Mouse (Mus musculus) forebrain, embryonic 16.5 days (tissue): ENCODE results near the gene Tbx5. TPM values are rescaled to one million over a fixed set of nuclear protein-coding genes. Genes with fewer than 3 reads are reported as not detected.

Experiments used
- ATAC-seq: fragments of 200-750 bp; cut with Nextera tagmentation; 2 replicates; pipeline ENCODE4 v1.8.0; 2017; ENCODE audit warnings: mild to moderate bottlenecking, moderate library complexity
- H3K27ac ChIP-seq: fragments of 300-500 bp; sonication (generic); 2 replicates; pipeline ENCODE4 v1.5.1; 2014; ENCODE audit warnings: low read length, control low read depth
- H3K27me3 ChIP-seq: fragments of 300-500 bp; sonication (generic); replicated peaks from 2 replicates; pipeline ENCODE4 v1.6.1; 2014; ENCODE audit warnings: low read length; ENCODE audit not compliant: control insufficient read depth, insufficient read depth
- H3K36me3 ChIP-seq: fragments of 300-500 bp; sonication (generic); 2 replicates; pipeline ENCODE4 v1.6.1; 2014; ENCODE audit not compliant: control insufficient read depth, insufficient read depth
- H3K4me1 ChIP-seq: fragments of 300-500 bp; sonication (generic); replicated peaks from 2 replicates; pipeline ENCODE4 v1.6.1; 2014; ENCODE audit warnings: low read length; ENCODE audit not compliant: control insufficient read depth, insufficient read depth
- H3K4me2 ChIP-seq: fragments of 300-500 bp; sonication (generic); 2 replicates; pipeline ENCODE4 v1.6.1; 2014; ENCODE audit warnings: mild to moderate bottlenecking, low read length, control low read depth
- H3K4me3 ChIP-seq: fragments of 300-500 bp; sonication (generic); replicated peaks from 2 replicates; pipeline ENCODE4 v1.5.1; 2014; ENCODE audit warnings: mild to moderate bottlenecking, low read length, control low read depth
- H3K9ac ChIP-seq: fragments of 300-500 bp; sonication (generic); replicated peaks from 2 replicates; pipeline ENCODE4 v1.6.1; 2014; ENCODE audit warnings: low read depth, low read length, control low read depth
- H3K9me3 ChIP-seq: fragments of 300-500 bp; sonication (generic); 2 replicates; pipeline ENCODE4 v1.6.1; 2016; ENCODE audit warnings: low read length; ENCODE audit not compliant: control insufficient read depth
- WGBS: fragments of 180-500 bp; shearing (Covaris S2); extraction: QIAGEN DNeasy Blood & Tissue Kit; methylation state at CpG from one replicate; pipeline ENCODE4 v1.1.7; 2014; 5-methylcytosine and 5-hydroxymethylcytosine counted together
- polyA plus RNA-seq: library from polyadenylated mRNA; unstranded; fragments of >200 nt; fragmentation: Nextera tagmentation; extraction: Ambion mirVana; gene quantifications from 2 replicates; pipeline ENCODE4 v1.2.1, GENCODE M21; 2015

Tbx5 gene
- polyA plus RNA-seq, 1 experiment from 2014 or later: not detected

DNA sequence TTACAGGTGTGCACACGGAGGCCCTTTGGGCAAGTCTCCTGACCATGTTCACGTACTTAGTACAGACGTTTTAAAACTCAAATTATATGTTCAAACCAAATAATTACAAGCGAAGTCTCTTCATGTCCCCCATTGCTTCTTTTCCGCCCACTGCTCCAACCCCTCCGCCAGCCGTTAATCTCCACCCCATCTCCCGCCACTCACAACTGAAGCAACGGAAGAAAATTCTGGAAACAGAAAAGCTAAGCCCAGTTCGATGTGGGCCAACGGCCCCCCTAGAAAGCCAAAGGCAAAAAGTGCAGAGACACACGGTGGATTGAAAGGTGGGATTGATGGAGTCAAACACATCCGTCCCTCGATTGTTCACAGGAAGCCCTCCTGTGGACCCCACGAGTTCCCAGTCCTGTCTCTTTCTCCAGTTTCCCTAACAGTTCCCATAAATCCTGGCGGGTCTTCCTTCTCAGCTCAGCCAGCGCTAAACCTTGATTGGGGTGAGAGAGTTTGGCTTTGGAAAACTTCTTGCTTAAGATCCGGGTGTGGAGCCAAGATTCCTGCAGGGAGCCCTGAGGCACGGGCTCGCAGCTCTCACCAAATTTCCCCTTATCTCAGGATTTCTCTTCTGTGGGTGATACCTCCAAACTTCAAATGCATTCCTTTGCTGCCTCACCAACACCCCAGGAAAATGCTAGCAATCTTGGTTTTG, 24.8 kb upstream of the Tbx5 start:
- no peak for ATAC-seq

DNA sequence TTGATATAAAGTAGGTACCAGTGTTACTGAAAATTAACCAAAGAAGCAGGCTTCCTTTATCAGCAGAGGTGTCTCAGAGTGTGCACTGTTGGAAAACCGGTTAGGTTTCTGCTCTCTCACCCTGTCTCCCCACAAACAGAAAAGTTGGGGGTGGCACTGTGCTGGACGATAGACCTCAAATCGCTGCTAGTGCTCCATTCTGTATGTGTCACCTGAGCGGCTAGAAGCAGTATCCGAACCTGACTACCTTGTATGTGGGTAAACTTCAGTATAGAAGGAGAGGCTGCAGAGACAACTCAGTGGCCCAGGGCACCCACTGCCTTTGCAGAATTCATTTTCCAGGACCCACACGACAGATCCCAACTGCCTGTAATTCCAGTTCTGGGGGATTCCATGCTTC, 23.8 kb upstream of the Tbx5 start:
- H3K9ac ChIP-seq: no peak overlapping the region
- no peak for ATAC-seq
- H3K4me1 ChIP-seq: 0 out of 2 replicates have a peak, but pooled peaks cover 3% of the 10 kb centered on the region
- 47% methylated on average over 6 of the region's 6 CpGs for WGBS
- peaks cover 72% of the 10 kb centered on the region for H3K27me3 ChIP-seq
- no peak overlapping the region for H3K4me2 ChIP-seq
- no peak overlapping the region for H3K4me3 ChIP-seq
- peaks cover 5% of the 10 kb centered on the region; the same call in 1 of the 2 replicates for H3K9me3 ChIP-seq
- no peaks in the 10 kb centered on the region for H3K36me3 ChIP-seq
- no peak overlapping the region for H3K27ac ChIP-seq

More for the DNA sequence above, 24.8 kb upstream of the Tbx5 start:
- H3K9me3 ChIP-seq: peaks cover 5% of the 10 kb centered on the region; the same call in 1 of the 2 replicates
- H3K9ac ChIP-seq: no peak overlapping the region
- H3K27ac ChIP-seq: no peak overlapping the region
- H3K4me1 ChIP-seq: 0 out of 2 replicates have a peak, but pooled peaks cover 3% of the 10 kb centered on the region
- 1% methylated on average over 20 of the region's 20 CpGs for WGBS
- no peak overlapping the region for H3K4me3 ChIP-seq
- no peaks in the 10 kb centered on the region for H3K36me3 ChIP-seq
- H3K27me3 ChIP-seq: peaks cover 79% of the 10 kb centered on the region
- H3K4me2 ChIP-seq: no peak overlapping the region

DNA sequence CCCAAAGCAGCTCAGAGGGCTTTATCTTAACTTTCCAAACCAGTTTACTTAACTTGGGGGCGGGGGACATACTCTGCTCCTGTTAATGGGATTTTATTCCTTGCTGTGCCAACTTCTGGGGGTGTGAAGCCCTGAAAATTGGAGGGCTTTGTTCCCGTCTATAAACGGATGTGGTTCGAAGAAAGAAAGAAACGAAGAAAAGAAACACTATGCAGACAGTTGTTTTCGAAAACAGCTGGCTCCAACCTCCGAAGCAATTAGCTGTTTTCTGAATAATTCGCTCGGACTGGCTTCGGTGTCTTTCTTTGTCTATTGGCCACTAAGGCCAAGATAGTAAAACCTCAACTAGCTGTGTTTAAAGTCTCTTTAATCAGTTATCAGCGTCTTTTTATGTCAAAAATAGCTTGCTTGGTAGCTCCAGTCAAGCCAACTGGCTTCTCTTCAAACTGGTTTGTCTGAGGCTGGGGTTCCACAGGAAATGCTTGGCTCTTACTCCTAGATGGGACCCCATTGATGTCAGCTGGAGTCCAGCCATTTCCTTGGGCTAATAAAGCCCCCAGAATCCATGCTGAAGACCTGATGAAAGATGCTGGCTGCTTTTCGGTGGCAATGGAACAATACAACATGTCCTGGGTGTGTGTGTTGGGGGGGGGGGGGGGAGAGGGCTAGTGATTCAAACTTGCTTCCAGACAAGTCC, 21.3 kb upstream of the Tbx5 start:
- Histone ChIP-seq H3K4me3 (no peak overlapping the region), H3K4me2 (no peak overlapping the region), H3K4me1 (no peaks in the 10 kb centered on the region), H3K9me3 (peaks cover 9% of the 10 kb centered on the region; the same call in 1 of the 2 replicates), H3K27ac (no peak overlapping the region), H3K36me3 (no peaks in the 10 kb centered on the region), H3K9ac (no peak overlapping the region), H3K27me3 (peaks cover 60% of the 10 kb centered on the region)
- no peak for ATAC-seq
- 22% methylated on average over 12 of the region's 12 CpGs for WGBS

DNA sequence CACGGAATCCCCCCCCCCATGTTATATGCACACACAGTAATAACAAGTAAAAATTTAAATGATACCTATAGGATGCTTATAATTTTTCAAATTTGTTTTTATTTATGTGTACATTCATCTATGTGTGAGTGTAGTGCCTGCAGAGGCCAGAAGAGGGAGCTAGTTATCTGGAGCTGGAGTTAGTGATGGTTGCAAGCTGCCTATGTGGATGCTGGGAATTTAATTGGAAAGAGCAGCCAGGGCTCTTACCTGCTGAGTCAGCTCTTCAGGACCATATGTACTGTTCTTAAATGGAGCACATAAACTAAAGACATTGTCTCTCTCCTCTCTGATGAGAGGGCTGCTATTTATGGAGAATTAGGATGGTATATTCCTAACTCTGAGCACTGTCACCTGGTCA, 17.2 kb upstream of the Tbx5 start:
- Histone ChIP-seq H3K9me3 (peaks cover 3% of the 10 kb centered on the region; the same call in 1 of the 2 replicates), H3K27me3 (peaks cover 39% of the 10 kb centered on the region), H3K36me3 (no peaks in the 10 kb centered on the region), H3K27ac (no peak overlapping the region), H3K4me2 (no peak overlapping the region), H3K4me1 (no peaks in the 10 kb centered on the region), H3K9ac (no peak overlapping the region), H3K4me3 (no peak overlapping the region)
- ATAC-seq: no peak
- 64% methylated on average over 1 of the region's 1 CpGs for WGBS

DNA sequence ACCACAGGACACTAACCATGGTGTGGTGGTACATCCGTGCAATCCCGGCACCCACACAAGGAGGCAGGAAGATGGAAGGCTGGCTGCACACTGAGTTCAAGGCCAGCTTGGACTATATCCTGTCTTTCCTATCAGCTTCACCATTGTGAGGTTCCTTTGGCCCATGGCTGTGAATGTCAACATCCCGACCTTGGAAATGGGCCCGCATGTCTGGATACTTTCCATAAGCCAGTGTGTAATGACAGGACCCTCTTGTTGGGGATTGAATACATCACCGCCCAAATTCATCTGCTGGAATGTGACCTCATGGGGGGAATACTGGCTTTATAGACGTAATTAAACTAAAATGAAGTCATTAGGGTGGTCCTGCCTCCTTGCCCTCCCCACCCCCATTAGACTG, 12.0 kb upstream of the Tbx5 start:
- ATAC-seq: no peak
- H3K4me3 ChIP-seq: no peak overlapping the region
- no peaks in the 10 kb centered on the region for H3K4me1 ChIP-seq
- no peak overlapping the region for H3K9ac ChIP-seq
- peaks cover under 1% of the 10 kb centered on the region; the same call in 1 of the 2 replicates for H3K9me3 ChIP-seq
- H3K4me2 ChIP-seq: no peak overlapping the region
- peaks cover 35% of the 10 kb centered on the region for H3K27me3 ChIP-seq
- H3K27ac ChIP-seq: no peak overlapping the region
- H3K36me3 ChIP-seq: no peaks in the 10 kb centered on the region
- WGBS: 76% methylated on average over 6 of the region's 6 CpGs

DNA sequence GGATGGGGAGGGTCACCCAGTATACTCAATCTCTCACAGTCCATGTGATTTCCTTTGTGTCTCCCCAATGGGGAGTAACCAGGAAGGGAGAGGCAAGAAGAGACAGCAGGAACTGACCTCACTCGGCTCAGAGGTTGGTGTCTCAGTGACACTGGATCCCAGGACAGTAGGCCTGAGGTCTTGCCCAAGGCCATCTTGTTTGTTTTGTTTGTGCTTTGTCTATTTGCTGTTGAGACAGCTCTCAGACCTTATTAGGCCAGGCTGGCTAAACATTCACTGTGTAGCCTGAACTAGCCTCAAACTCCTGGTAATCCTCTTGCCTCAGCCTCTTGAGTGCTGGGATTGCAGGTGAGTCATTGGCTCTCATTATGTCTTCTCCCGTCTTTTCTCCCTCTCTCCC, 11.0 kb upstream of the Tbx5 start:
- Histone ChIP-seq H3K9ac (no peak overlapping the region), H3K4me3 (no peak overlapping the region), H3K27me3 (peaks cover 31% of the 10 kb centered on the region), H3K4me1 (no peaks in the 10 kb centered on the region), H3K9me3 (no peaks in the 10 kb centered on the region), H3K4me2 (no peak overlapping the region), H3K27ac (no peak overlapping the region), H3K36me3 (no peaks in the 10 kb centered on the region)
- WGBS: 58% methylated on average over 2 of the region's 2 CpGs
- no peak for ATAC-seq

DNA sequence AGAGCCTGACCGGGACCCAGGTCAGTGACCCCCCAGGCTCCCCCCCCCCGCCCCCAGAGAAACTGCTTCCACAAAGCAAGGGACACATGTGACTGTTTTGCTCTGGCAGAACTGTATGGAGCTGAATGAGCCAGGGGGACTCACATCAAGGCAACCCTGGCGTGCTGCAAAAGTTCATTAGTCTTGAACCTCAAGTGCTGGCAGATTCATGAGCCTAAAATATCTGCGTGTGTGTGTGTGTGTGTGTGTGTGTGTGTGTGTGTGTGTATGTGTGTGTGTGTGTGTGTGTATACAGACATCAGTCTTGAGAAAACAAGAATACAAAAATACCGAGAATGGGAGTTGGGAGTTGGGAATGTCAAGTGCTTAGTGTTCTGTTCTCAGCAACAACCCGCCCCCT, 5.1 kb upstream of the Tbx5 start:
- 69% methylated on average over 6 of the region's 6 CpGs for WGBS

DNA sequence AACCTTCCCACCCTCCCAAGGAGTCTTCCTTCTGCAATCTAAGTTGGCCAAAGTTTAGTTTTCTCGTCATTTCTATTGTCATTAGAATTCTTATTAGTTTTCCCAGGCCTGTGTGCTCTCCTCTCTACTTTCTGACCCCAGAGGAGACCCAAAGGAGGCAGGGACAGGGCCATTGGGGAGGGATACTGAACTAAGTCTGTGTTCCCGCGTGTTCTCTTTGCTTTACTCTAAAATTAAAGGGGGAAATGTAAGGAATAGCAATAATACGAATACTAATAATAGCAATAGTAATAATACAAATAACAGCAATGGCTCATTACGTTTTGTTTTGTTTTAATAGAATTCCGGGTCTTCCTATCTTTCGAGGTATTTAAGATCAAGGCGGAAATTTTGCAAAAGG, 1.9 kb upstream of the Tbx5 start:
- ATAC-seq: no peak
- H3K36me3 ChIP-seq: no peaks in the 10 kb centered on the region
- no peak overlapping the region for H3K27ac ChIP-seq
- no peak overlapping the region for H3K4me2 ChIP-seq
- peaks cover 68% of the 10 kb centered on the region for H3K27me3 ChIP-seq
- no peaks in the 10 kb centered on the region for H3K9me3 ChIP-seq
- H3K4me3 ChIP-seq: no peak overlapping the region
- H3K9ac ChIP-seq: no peak overlapping the region
- WGBS: 6% methylated on average over 8 of the region's 8 CpGs
- peaks cover 5% of the 10 kb centered on the region for H3K4me1 ChIP-seq

More for the DNA sequence above, 5.1 kb upstream of the Tbx5 start:
- Histone ChIP-seq H3K36me3 (no peaks in the 10 kb centered on the region), H3K4me3 (no peak overlapping the region), H3K27me3 (peaks cover 54% of the 10 kb centered on the region), H3K4me1 (peaks cover 5% of the 10 kb centered on the region; the same call in 1 of the 2 replicates), H3K4me2 (no peak overlapping the region), H3K9me3 (no peaks in the 10 kb centered on the region), H3K27ac (no peak overlapping the region), H3K9ac (no peak overlapping the region)
- no peak for ATAC-seq

DNA sequence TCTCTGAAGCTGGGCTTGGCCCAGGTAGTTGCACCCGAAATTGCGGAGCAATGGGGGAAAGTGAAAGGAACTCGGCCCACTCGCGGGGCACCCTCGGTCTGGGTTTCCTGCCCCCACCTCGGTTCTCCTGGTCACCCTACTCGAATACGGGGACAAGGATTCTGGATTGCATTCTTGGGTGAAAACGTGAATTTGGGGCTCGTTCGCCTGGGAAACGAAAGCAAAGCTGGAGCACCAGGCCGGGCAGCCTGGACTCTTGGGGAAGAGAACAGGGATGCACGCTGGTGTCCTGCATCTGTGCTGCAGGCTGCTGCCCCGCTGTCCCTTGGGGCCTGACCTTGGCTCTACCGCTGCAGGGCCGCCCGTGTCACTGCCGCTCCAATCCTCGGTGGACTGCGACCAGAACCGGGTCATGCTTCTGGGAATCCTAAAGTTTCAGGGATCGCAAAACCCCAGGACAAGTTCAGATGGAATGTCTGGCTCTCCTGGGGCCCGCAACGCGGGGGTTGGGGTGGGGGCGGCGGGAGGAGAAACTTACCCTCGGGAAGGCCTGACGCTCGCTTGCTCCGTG, 1.2 kb upstream of the Tbx5 start:
- Histone ChIP-seq H3K9me3 (no peaks in the 10 kb centered on the region), H3K36me3 (no peaks in the 10 kb centered on the region), H3K27me3 (peaks cover 69% of the 10 kb centered on the region), H3K9ac (no peak overlapping the region), H3K27ac (no peak overlapping the region), H3K4me3 (no peak overlapping the region), H3K4me1 (peaks cover 5% of the 10 kb centered on the region), H3K4me2 (no peak overlapping the region)
- ATAC-seq: no peak
- under 1% methylated on average over 33 of the region's 33 CpGs for WGBS
